Mouse (Mus musculus) left cerebral cortex, postnatal 25 days (tissue): Measurements from ENCODE around the gene Pon1. TPM values are rescaled to one million over a fixed set of nuclear protein-coding genes. Genes with fewer than 3 reads are reported as not detected.

Source experiments
- DNase-seq, 2 experiments: peaks; one replicate each; pipeline ENCODE4 v3.0.0; 2022; ENCODE audit warnings: low spot score in 2 of 2, mixed read lengths in 1 of 2
- intact Hi-C: fragments of 180-260 bp; cut with DNase I; formaldehyde crosslinking; loops from one replicate; pipeline ENCODE4 v1.15.1; 2025
- total RNA-seq, 2 experiments: library from RNA; stranded (reverse); gene quantifications; 2 replicates each; pipeline ENCODE4 v1.2.3; 2021

Gene Pon1
- total RNA-seq, 2 experiments from 2014 or later, result not detected

GRCm38 (mm10) chr6:5147488-5148142, 46.1 kb downstream of the Pon1 start:
- no peak for DNase-seq
- intact Hi-C loops, result no loop called here

- DNase-seq, result no peak
- intact Hi-C loops, result no loop called here
Measured at GRCm38 (mm10) chr6:5139666-5140065, 54.1 kb downstream of the Pon1 start.

GRCm38 (mm10) chr6:5138875-5139631, 54.7 kb downstream of the Pon1 start:
- no peak for DNase-seq
- intact Hi-C loops, result no loop called here

- intact Hi-C loops, result no loop called here
- DNase-seq, result no peak
Measured at GRCm38 (mm10) chr6:5136046-5136445, 57.7 kb downstream of the Pon1 start.

- intact Hi-C loops, result no loop called here
- no peak for DNase-seq
Measured at GRCm38 (mm10) chr6:5134986-5135385, 58.8 kb downstream of the Pon1 start.

GRCm38 (mm10) chr6:5129364-5130093, 64.2 kb downstream of the Pon1 start:
- no peak for DNase-seq
- intact Hi-C loops, result no loop called here

GRCm38 (mm10) chr6:5120229-5120628, 73.5 kb downstream of the Pon1 start:
- DNase-seq, result no peak
- intact Hi-C loops, result no loop called here

GRCm38 (mm10) chr6:5119181-5119910, 74.4 kb downstream of the Pon1 start:
- DNase-seq, result no peak
- intact Hi-C loops, result no loop called here

Other genes starting within 250 kb of the Pon1 start
- 1 to 10 TPM; 1.8 to 2.3 TPM for gene Pon3, start 62.3 kb upstream of the Pon1 start, total RNA-seq
- gene Pon2, start 104.5 kb upstream of the Pon1 start, total RNA-seq, result 10 to 100 TPM; 24.5 to 25.4 TPM
- 1 to 10 TPM in 1 of 2 experiments, under 1 TPM in 1; 0.55 to 1.0 TPM for gene Asb4, start 189.4 kb upstream of the Pon1 start, total RNA-seq